Mouse (Mus musculus) frontal cortex, postnatal 25 days (tissue): ENCODE results near the gene Gm38394.

Experiments
- DNase-seq, 2 experiments: peaks; one replicate each; pipeline ENCODE4 v3.0.0; 2022; ENCODE audit warnings: low spot score in 2 of 2

The Gm38394 gene

GRCm38 (mm10) chr1:133585995-133586537, 75.1 kb downstream of the Gm38394 start:
- DNase-seq = no peak

- DNase-seq = no peak
Measured at GRCm38 (mm10) chr1:133571293-133571692, 89.8 kb downstream of the Gm38394 start.
